Mouse (Mus musculus) midbrain, embryonic 13.5 days (tissue): Measurements from ENCODE around the gene Col26a1. TPM values are rescaled to one million over a fixed set of nuclear protein-coding genes. Genes with fewer than 3 reads are reported as not detected.

ENCODE experiments used
- ATAC-seq: fragments of 200-750 bp; cut with Nextera tagmentation; 2 replicates; pipeline ENCODE4 v1.8.0; 2017; ENCODE audit warnings: mild to moderate bottlenecking, moderate TSS enrichment, moderate library complexity
- H3K27ac ChIP-seq: fragments of 300-500 bp; sonication (generic); 2 replicates; pipeline ENCODE4 v1.5.1; 2015; ENCODE audit warnings: inconsistent platforms, mild to moderate bottlenecking, moderate library complexity
- H3K27me3 ChIP-seq: fragments of 300-500 bp; sonication (generic); 2 replicates; pipeline ENCODE4 v1.6.1; 2015; ENCODE audit warnings: mild to moderate bottlenecking, inconsistent platforms
- H3K36me3 ChIP-seq: fragments of 300-500 bp; sonication (generic); 2 replicates; pipeline ENCODE4 v1.6.1; 2015; ENCODE audit warnings: mild to moderate bottlenecking, inconsistent platforms
- H3K4me1 ChIP-seq: fragments of 300-500 bp; sonication (generic); replicated peaks from 2 replicates; pipeline ENCODE4 v1.6.1; 2015; ENCODE audit warnings: inconsistent platforms
- H3K4me2 ChIP-seq: fragments of 300-500 bp; sonication (generic); replicated peaks from 2 replicates; pipeline ENCODE4 v1.6.1; 2015; ENCODE audit warnings: moderate library complexity, mild to moderate bottlenecking, inconsistent platforms
- H3K4me3 ChIP-seq: fragments of 300-500 bp; sonication (generic); replicated peaks from 2 replicates; pipeline ENCODE4 v1.5.1; 2015; ENCODE audit warnings: mild to moderate bottlenecking, inconsistent platforms
- H3K9ac ChIP-seq: fragments of 300-500 bp; sonication (generic); replicated peaks from 2 replicates; pipeline ENCODE4 v1.6.1; 2015; ENCODE audit warnings: mild to moderate bottlenecking, inconsistent platforms
- H3K9me3 ChIP-seq: fragments of 300-500 bp; sonication (generic); 2 replicates; pipeline ENCODE4 v1.6.1; 2016; ENCODE audit warnings: mild to moderate bottlenecking, inconsistent platforms
- WGBS: fragments of 180-500 bp; shearing (Covaris S2); methylation state at CpG from one replicate; pipeline ENCODE4 v1.1.7; 2015; 5-methylcytosine and 5-hydroxymethylcytosine counted together
- polyA plus RNA-seq: library from polyadenylated mRNA; unstranded; fragments of >200 nt; fragmentation: Nextera tagmentation; extraction: Ambion mirVana; gene quantifications from 2 replicates; pipeline ENCODE4 v1.2.1, GENCODE M21; 2015

Gene Col26a1
- polyA plus RNA-seq, 1 experiment from 2014 or later: 19.0 TPM

DNA sequence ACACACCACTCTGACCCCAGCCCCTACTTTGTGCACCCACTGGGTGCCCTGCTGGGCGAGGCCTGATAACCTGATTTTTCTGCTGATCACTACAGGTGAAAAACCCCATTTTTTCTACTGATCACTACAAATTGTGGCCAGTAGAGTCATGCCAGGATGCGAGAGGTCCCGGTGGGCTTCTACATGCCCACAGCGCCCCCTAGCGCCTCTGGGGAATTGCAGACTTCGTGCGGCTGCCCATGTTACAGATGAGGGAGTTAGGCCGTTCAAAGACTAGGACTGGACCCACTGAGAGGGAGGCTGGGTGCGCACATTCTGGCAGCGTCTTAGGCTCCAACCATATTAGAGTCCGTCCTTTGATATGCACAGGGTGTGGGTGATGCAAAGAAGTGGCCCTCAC is 168.1 kb downstream of the Col26a1 start:
- WGBS: 28% methylated on average over 11 of the region's 11 CpGs

DNA sequence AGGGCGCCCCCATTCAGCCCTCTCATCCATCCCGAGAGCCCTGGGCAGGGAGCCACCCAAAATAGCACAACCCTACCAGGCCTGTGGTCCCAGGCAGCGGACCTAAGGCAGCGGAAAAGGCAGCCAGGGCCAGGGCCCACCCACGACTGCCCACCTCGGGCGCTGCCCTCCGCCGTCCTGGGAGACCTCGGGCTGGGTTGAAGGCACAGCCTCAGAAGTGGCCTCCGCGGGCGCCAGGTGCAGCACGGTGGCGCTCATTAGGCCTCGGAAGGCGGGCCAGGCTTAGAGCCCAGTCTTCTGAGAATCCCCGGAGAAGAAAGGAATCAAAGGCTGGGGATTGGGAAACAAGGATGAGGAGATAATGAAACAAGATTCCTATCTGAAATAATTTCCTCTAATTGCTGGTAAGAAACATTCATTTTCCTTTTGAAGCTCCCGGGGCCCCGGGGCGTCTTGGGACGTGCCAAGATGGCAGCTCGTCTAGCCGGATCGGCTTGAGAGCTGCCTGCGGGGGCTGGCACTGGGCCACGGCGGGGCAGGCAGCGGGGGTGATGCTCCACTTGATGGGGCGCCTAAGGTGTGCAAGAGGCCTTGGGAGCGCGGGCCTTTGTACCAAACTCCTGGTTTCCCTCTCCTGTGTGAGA is 168.7 kb downstream of the Col26a1 start:
- no peaks in the 10 kb centered on the region for H3K36me3 ChIP-seq
- 25% methylated on average over 31 of the region's 32 CpGs for WGBS
- peaks cover 23% of the 10 kb centered on the region for H3K4me1 ChIP-seq
- no peaks in the 10 kb centered on the region for H3K9me3 ChIP-seq
- peak; percentile 65; the same call in 1 of the 2 replicates for ATAC-seq
- no peak overlapping the region for H3K27ac ChIP-seq
- H3K27me3 ChIP-seq: no peaks in the 10 kb centered on the region
- no peak overlapping the region for H3K4me3 ChIP-seq
- peak overlapping the region; percentile 37 for H3K4me2 ChIP-seq
- H3K9ac ChIP-seq: 0 out of 2 replicates have a peak overlapping the region, but pooled peaks have one; percentile 32

More for the DNA sequence above, 168.1 kb downstream of the Col26a1 start:
- H3K36me3 ChIP-seq: no peaks in the 10 kb centered on the region
- H3K4me2 ChIP-seq: peak overlapping the region; percentile 37
- H3K4me3 ChIP-seq: no peak overlapping the region
- no peak for ATAC-seq
- peaks cover 23% of the 10 kb centered on the region for H3K4me1 ChIP-seq
- no peaks in the 10 kb centered on the region for H3K9me3 ChIP-seq
- no peak overlapping the region for H3K27ac ChIP-seq
- no peaks in the 10 kb centered on the region for H3K27me3 ChIP-seq
- H3K9ac ChIP-seq: 0 out of 2 replicates have a peak overlapping the region, but pooled peaks have one; percentile 32

DNA sequence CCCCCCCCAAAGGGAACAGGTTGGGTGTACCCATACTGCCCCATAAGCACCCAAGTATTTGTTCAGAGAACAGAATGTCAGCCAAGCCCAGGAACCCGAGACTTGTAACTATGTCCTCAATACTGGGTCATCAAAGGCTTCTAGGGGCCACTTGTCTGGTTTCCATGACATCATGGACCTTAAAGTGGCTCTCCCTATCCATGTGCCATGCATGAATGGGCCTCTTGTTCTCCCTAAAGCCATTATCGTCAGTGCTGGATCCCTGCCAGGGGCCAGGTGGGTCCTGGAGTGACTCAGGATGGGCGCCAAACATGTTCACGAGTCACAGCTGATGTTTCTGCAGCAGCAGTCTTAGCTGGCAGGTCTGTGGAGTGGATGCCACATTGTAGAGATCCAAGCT is 172.3 kb downstream of the Col26a1 start:
- Histone ChIP-seq H3K9me3 (no peaks in the 10 kb centered on the region), H3K4me2 (no peak overlapping the region), H3K9ac (no peak overlapping the region), H3K27ac (no peak overlapping the region), H3K4me3 (no peak overlapping the region), H3K4me1 (peaks cover 20% of the 10 kb centered on the region), H3K27me3 (no peaks in the 10 kb centered on the region), H3K36me3 (no peaks in the 10 kb centered on the region)
- no peak for ATAC-seq
- WGBS: 46% methylated on average over 4 of the region's 4 CpGs

GRCm38 (mm10) chr5:136708116-136708515 is 174.9 kb downstream of the Col26a1 start:
- 88% methylated on average over 12 of the region's 12 CpGs for WGBS
- Histone ChIP-seq H3K4me3 (no peak overlapping the region), H3K9me3 (no peaks in the 10 kb centered on the region), H3K4me2 (no peak overlapping the region), H3K9ac (no peak overlapping the region), H3K27ac (no peak overlapping the region), H3K36me3 (no peaks in the 10 kb centered on the region), H3K27me3 (no peaks in the 10 kb centered on the region), H3K4me1 (peaks cover 6% of the 10 kb centered on the region; the same call in 1 of the 2 replicates)
- no peak for ATAC-seq

DNA sequence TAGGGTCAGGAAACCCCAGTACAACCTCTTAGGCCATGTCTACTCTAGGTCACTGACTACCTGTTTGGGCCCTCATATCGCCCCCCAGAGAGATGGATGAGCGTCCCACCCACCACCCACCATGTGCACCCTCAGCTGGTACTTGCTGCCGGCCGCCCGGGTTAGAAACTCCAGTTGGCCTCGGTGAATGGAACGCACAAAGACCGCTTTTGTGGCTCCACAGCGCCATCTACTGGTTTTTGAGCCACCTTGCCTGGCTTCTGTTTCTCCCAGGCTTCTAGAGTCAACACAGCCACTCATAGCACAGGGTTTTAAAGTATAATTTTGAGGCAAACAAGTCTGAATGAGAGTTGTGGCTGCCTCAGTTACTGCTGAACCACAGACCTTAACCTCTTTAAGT is 176.2 kb downstream of the Col26a1 start:
- ATAC-seq: 0 out of 2 replicates have a peak, but pooled peaks have one; percentile 37
- Histone ChIP-seq H3K4me2 (no peak overlapping the region), H3K27ac (no peak overlapping the region), H3K9ac (no peak overlapping the region; the same call in 1 of the 2 replicates), H3K9me3 (no peaks in the 10 kb centered on the region), H3K4me1 (peaks cover 6% of the 10 kb centered on the region; the same call in 1 of the 2 replicates), H3K4me3 (no peak overlapping the region), H3K27me3 (no peaks in the 10 kb centered on the region), H3K36me3 (no peaks in the 10 kb centered on the region)
- WGBS: 1% methylated on average over 9 of the region's 9 CpGs

- H3K27ac ChIP-seq: no peak overlapping the region
- no peaks in the 10 kb centered on the region for H3K27me3 ChIP-seq
- H3K4me3 ChIP-seq: no peak overlapping the region
- ATAC-seq: no peak
- 90% methylated on average over 3 of the region's 3 CpGs for WGBS
- H3K4me2 ChIP-seq: no peak overlapping the region
- H3K9ac ChIP-seq: no peak overlapping the region
- no peaks in the 10 kb centered on the region for H3K9me3 ChIP-seq
- H3K4me1 ChIP-seq: peaks cover under 1% of the 10 kb centered on the region; the same call in 1 of the 2 replicates
- H3K36me3 ChIP-seq: no peaks in the 10 kb centered on the region
Measured at GRCm38 (mm10) chr5:136705532-136705931, 177.5 kb downstream of the Col26a1 start.

GRCm38 (mm10) chr5:136704151-136704550 is 178.9 kb downstream of the Col26a1 start:
- no peak overlapping the region for H3K27ac ChIP-seq
- H3K9ac ChIP-seq: no peak overlapping the region
- no peaks in the 10 kb centered on the region for H3K27me3 ChIP-seq
- H3K9me3 ChIP-seq: no peaks in the 10 kb centered on the region
- 86% methylated on average over 8 of the region's 8 CpGs for WGBS
- no peaks in the 10 kb centered on the region for H3K36me3 ChIP-seq
- H3K4me3 ChIP-seq: no peak overlapping the region
- no peak overlapping the region for H3K4me2 ChIP-seq
- no peaks in the 10 kb centered on the region for H3K4me1 ChIP-seq
- ATAC-seq: no peak

DNA sequence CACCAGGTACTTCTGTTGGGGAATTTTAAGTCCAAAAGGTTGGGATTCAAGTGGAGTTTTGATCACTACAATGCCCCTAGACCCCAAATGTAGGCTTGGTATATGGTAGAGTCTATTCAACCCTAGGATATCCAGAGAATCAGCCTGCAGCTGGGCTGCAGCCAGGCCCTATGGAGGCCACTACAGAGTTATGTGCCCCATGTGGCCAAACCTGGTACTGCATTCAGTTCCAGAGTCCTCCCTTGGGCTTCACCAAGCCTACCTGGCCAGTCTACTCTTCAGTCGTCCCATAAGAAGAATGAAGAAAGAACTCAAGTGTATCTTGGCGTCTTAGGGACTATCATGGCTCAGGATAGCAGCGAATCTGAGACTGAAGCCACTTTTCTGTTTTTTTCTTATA is 179.3 kb downstream of the Col26a1 start:
- 49% methylated on average over 3 of the region's 3 CpGs for WGBS
- H3K9me3 ChIP-seq: no peaks in the 10 kb centered on the region
- H3K27me3 ChIP-seq: no peaks in the 10 kb centered on the region
- H3K9ac ChIP-seq: no peak overlapping the region
- no peak overlapping the region for H3K27ac ChIP-seq
- H3K4me3 ChIP-seq: no peak overlapping the region
- H3K4me2 ChIP-seq: no peak overlapping the region
- ATAC-seq: no peak
- H3K4me1 ChIP-seq: no peaks in the 10 kb centered on the region
- H3K36me3 ChIP-seq: no peaks in the 10 kb centered on the region

DNA sequence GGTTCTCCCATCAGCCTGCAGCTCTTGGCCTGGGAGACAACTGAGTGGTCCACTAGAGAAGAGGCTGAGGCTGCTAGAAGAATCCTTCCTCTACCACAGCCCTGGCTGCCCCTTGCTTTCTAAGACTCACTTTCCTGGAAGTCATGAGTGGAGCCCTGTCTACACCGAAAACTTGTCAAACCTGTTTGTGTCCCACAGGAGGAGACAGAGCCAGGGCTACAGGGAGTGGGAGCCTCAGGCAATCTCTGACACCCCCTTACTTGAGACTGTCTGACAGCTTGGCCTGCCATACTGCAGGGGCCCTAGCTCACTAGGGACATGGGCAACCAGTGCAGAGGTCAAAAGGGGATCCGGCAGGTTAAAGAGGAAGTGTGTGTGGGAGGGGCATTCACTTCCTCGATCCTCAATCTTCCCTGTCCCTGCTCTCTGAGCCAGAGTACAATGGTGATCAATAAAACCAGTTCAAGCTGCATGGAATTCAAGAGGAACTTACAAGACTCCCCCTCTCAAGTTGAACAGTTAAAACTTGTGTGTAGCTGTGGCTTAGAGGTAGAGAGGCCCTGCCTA is 180.8 kb downstream of the Col26a1 start:
- ATAC-seq: no peak
- H3K4me3 ChIP-seq: no peak overlapping the region
- no peak overlapping the region for H3K9ac ChIP-seq
- H3K4me1 ChIP-seq: no peaks in the 10 kb centered on the region
- H3K9me3 ChIP-seq: no peaks in the 10 kb centered on the region
- H3K27ac ChIP-seq: no peak overlapping the region
- H3K4me2 ChIP-seq: no peak overlapping the region
- no peaks in the 10 kb centered on the region for H3K27me3 ChIP-seq
- H3K36me3 ChIP-seq: no peaks in the 10 kb centered on the region
- WGBS: 92% methylated on average over 3 of the region's 3 CpGs

DNA sequence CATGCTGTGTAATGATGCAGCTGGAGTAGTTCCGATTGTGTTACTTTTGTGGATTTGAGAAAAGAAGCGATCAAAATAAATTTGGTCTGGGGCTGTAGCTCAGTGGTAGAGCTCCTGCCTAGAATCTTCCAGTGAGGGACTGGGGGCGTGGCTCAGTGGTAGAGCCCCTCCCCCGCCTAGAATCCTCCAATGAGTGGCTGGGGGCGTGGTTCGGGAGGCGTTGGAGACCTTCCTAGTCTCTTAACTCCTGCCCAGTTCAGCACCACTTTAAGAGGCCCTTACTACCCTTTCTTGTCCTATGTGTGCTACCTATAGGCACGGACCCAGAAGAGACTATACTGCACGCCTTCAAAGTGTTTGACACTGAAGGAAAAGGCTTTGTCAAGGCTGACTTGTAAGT is 185.4 kb downstream of the Col26a1 start:
- Histone ChIP-seq H3K4me2 (no peak overlapping the region), H3K9ac (no peak overlapping the region), H3K36me3 (no peaks in the 10 kb centered on the region), H3K27me3 (no peaks in the 10 kb centered on the region), H3K4me3 (no peak overlapping the region), H3K9me3 (no peaks in the 10 kb centered on the region), H3K4me1 (no peaks in the 10 kb centered on the region), H3K27ac (no peak overlapping the region)
- WGBS: 76% methylated on average over 9 of the region's 9 CpGs
- ATAC-seq: no peak

DNA sequence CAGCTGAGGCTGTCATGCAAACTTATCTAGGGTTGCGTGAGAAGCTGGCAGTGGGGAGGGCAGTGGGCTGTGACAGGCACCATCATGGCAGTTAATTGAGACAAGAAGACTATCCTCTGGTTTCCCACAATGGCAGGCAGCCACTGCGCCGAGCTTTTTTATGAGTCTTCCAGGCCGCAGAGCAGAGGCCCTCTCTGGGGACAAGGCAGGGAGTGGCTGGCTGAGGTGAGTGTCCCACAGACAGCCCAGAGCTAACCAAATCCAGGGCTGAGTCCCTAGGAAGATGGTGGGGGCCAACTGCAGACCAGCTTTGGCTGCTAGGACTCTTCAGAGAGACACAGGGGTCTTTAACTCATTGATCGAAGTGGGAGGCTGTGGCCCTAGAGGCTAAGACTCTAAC is 186.5 kb downstream of the Col26a1 start:
- Histone ChIP-seq H3K4me1 (no peaks in the 10 kb centered on the region), H3K27me3 (no peaks in the 10 kb centered on the region), H3K36me3 (no peaks in the 10 kb centered on the region), H3K4me2 (no peak overlapping the region), H3K27ac (no peak overlapping the region), H3K4me3 (no peak overlapping the region), H3K9ac (no peak overlapping the region), H3K9me3 (no peaks in the 10 kb centered on the region)
- 76% methylated on average over 5 of the region's 5 CpGs for WGBS
- no peak for ATAC-seq

DNA sequence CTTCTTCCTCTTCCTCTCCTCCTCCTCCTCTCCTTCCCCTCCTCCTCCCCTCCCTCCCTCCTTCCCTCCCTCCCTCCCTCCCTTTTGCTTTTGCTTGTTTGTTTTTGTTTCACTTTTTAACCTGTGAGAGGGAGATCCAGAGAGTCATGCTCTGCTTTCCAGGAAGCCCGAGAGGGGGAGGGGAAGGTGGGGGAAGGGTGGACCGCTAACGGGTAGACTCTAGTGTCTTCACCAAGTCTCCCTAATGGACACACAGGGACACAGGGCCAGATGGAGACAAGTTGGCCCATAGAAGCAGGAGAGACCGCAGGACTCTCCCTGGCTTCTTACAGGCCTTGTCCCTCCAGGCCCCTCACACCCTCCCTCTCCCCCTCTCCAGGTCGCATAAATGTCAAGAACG is 188.0 kb downstream of the Col26a1 start:
- H3K27ac ChIP-seq: no peak overlapping the region
- 70% methylated on average over 6 of the region's 6 CpGs for WGBS
- H3K36me3 ChIP-seq: no peaks in the 10 kb centered on the region
- no peaks in the 10 kb centered on the region for H3K4me1 ChIP-seq
- H3K4me3 ChIP-seq: no peak overlapping the region
- H3K4me2 ChIP-seq: no peak overlapping the region
- no peak for ATAC-seq
- no peak overlapping the region for H3K9ac ChIP-seq
- H3K9me3 ChIP-seq: no peaks in the 10 kb centered on the region
- H3K27me3 ChIP-seq: no peaks in the 10 kb centered on the region
